Mouse (Mus musculus) regulatory T cell (primary cell): Measurements from ENCODE around the gene Vmn2r92.
"Not testable (repeated sequence)": the region's sequence is repeated elsewhere in the genome, so short reads cannot be mapped to it uniquely, and the experiment has no call there.

Source experiments
- in situ Hi-C: fragments of 300-600 bp; cut with MboI, MseI; formaldehyde crosslinking; loops from one replicate; pipeline ENCODE4 v1.15.1; 2025; ENCODE audit warnings: high pct_unique_total_duplicates

Gene Vmn2r92

GRCm38 (mm10) chr17:18151587-18151986, at the start of gene Vmn2r92:
Gene Vmn2r92, plus strand, starts transcription at chr17:18151887.
- in situ Hi-C loops = not testable (repeated sequence)

GRCm38 (mm10) chr17:18102265-18102664, 49.4 kb upstream of the Vmn2r92 start:
- in situ Hi-C loops = not testable (repeated sequence)

- in situ Hi-C loops = not testable (repeated sequence)
Measured at GRCm38 (mm10) chr17:18161194-18161593, 9.5 kb downstream of the Vmn2r92 start.

- in situ Hi-C loops = no loop called here
Measured at GRCm38 (mm10) chr17:18189732-18190131, 38.0 kb downstream of the Vmn2r92 start.

- in situ Hi-C loops = no loop called here
Measured at GRCm38 (mm10) chr17:18221300-18221699, 69.6 kb downstream of the Vmn2r92 start.

GRCm38 (mm10) chr17:18231996-18232395, 80.3 kb downstream of the Vmn2r92 start:
- in situ Hi-C loops = no loop called here

GRCm38 (mm10) chr17:18236931-18237330, 85.2 kb downstream of the Vmn2r92 start:
- in situ Hi-C loops = no loop called here
